Mouse (Mus musculus) embryonic fibroblast, embryonic 13.5 days (primary cell): Measurements from ENCODE around the gene Ablim1.

ENCODE experiments used
- CTCF ChIP-seq: IDR thresholded peaks from 2 replicates; pipeline ENCODE4 v1.5.1; 2011; ENCODE audit warnings: mild to moderate bottlenecking, control low read depth, low read length, moderate library complexity, borderline replicate concordance; ENCODE audit not compliant: insufficient read depth
- POLR2A ChIP-seq: IDR thresholded peaks from 2 replicates; pipeline ENCODE4 v1.6.1; 2011; ENCODE audit warnings: low read depth, mild to moderate bottlenecking, control low read depth, low read length, moderate library complexity

- no peak for TF ChIP-seq CTCF
- no peak for TF ChIP-seq POLR2A
These were observed 219.4 kb downstream of the Ablim1 start for GRCm38 (mm10) chr19:57095340-57095739.
